Mouse (Mus musculus): ENCODE results near the gene Miga2. TPM values are rescaled to one million over a fixed set of nuclear protein-coding genes. Genes with fewer than 3 reads are reported as not detected.

Gene Miga2
- polyA plus RNA-seq, 1 experiment = 46.8 TPM

- Histone ChIP-seq H3K27me3 (replicated peaks; ENCODE audit: control insufficient read depth, insufficient read depth, low read length) (no peaks in the 10 kb centered on the region), H3K4me3 (ENCODE audit: insufficient read depth, low read depth, low read length) (no peak overlapping the region), H3K27ac (ENCODE audit: insufficient read depth, low read depth, low read length) (no peak overlapping the region), H3K36me3 (ENCODE audit: control insufficient read depth, insufficient read depth, low read length) (no peaks in the 10 kb centered on the region), H3K4me1 (ENCODE audit: control insufficient read depth, insufficient read depth, low read length) (no peaks in the 10 kb centered on the region; the same call in 1 of the 2 replicates)
- TF ChIP-seq POLR2A (IDR thresholded peaks at IDR 0.05; ENCODE audit: low read depth, low read length) (no peak), CTCF (conservative IDR thresholded peaks at IDR 0.05; ENCODE audit: insufficient read depth, insufficient read length, low read depth, low read length) (no peak)
- DNase-seq = no peak
- WGBS = 79% methylated on average over 2 of the region's 2 CpGs
These were observed 43.2 kb downstream of the Miga2 start for GRCm38 (mm10) chr2:30407221-30407620.

- Histone ChIP-seq H3K36me3 (ENCODE audit: control insufficient read depth, insufficient read depth, low read length) (no peaks in the 10 kb centered on the region), H3K27me3 (replicated peaks; ENCODE audit: control insufficient read depth, insufficient read depth, low read length) (no peaks in the 10 kb centered on the region), H3K4me3 (ENCODE audit: insufficient read depth, low read depth, low read length) (no peak overlapping the region), H3K4me1 (ENCODE audit: control insufficient read depth, insufficient read depth, low read length) (no peaks in the 10 kb centered on the region; the same call in 1 of the 2 replicates), H3K27ac (ENCODE audit: insufficient read depth, low read depth, low read length) (no peak overlapping the region)
- no peak for DNase-seq
- WGBS = 91% methylated on average over 10 of the region's 10 CpGs
- no peak for TF ChIP-seq CTCF (conservative IDR thresholded peaks at IDR 0.05; ENCODE audit: insufficient read depth, insufficient read length, low read depth, low read length)
- no peak for TF ChIP-seq POLR2A (IDR thresholded peaks at IDR 0.05; ENCODE audit: low read depth, low read length)
These were observed 43.7 kb downstream of the Miga2 start for GRCm38 (mm10) chr2:30407778-30408177.

- Histone ChIP-seq H3K4me3 (ENCODE audit: insufficient read depth, low read depth, low read length) (no peak overlapping the region), H3K4me1 (ENCODE audit: control insufficient read depth, insufficient read depth, low read length) (peaks cover under 1% of the 10 kb centered on the region; the same call in 1 of the 2 replicates), H3K36me3 (ENCODE audit: control insufficient read depth, insufficient read depth, low read length) (no peaks in the 10 kb centered on the region), H3K27me3 (replicated peaks; ENCODE audit: control insufficient read depth, insufficient read depth, low read length) (no peaks in the 10 kb centered on the region), H3K27ac (ENCODE audit: insufficient read depth, low read depth, low read length) (no peak overlapping the region)
- TF ChIP-seq POLR2A (IDR thresholded peaks at IDR 0.05; ENCODE audit: low read depth, low read length) (no peak), CTCF (conservative IDR thresholded peaks at IDR 0.05; ENCODE audit: insufficient read depth, insufficient read length, low read depth, low read length) (no peak)
- no peak for DNase-seq
- WGBS = 73% methylated on average over 8 of the region's 8 CpGs
These were observed 44.5 kb downstream of the Miga2 start for GRCm38 (mm10) chr2:30408452-30409100.

GRCm38 (mm10) chr2:30409454-30410176 lies 45.6 kb downstream of the Miga2 start:
- H3K27me3 ChIP-seq (replicated peaks; ENCODE audit: control insufficient read depth, insufficient read depth, low read length) = no peaks in the 10 kb centered on the region
- H3K4me3 ChIP-seq (ENCODE audit: insufficient read depth, low read depth, low read length) = no peak overlapping the region
- peaks cover 10% of the 10 kb centered on the region; the same call in 1 of the 2 replicates for H3K4me1 ChIP-seq (ENCODE audit: control insufficient read depth, insufficient read depth, low read length)
- TF ChIP-seq CTCF (conservative IDR thresholded peaks at IDR 0.05; ENCODE audit: insufficient read depth, insufficient read length, low read depth, low read length) (no peak), POLR2A (IDR thresholded peaks at IDR 0.05; ENCODE audit: low read depth, low read length) (no peak)
- 57% methylated on average over 5 of the region's 5 CpGs for WGBS
- peak overlapping the region; percentile 15; the same call in 1 of the 2 replicates for H3K27ac ChIP-seq (ENCODE audit: insufficient read depth, low read depth, low read length)
- peak; percentile 84 for DNase-seq
- no peaks in the 10 kb centered on the region for H3K36me3 ChIP-seq (ENCODE audit: control insufficient read depth, insufficient read depth, low read length)

GRCm38 (mm10) chr2:30413038-30413973 lies 49.3 kb downstream of the Miga2 start:
- 86% methylated on average over 16 of the region's 16 CpGs for WGBS
- no peak for DNase-seq
- H3K27me3 ChIP-seq (replicated peaks; ENCODE audit: control insufficient read depth, insufficient read depth, low read length) = no peaks in the 10 kb centered on the region
- TF ChIP-seq CTCF (conservative IDR thresholded peaks at IDR 0.05; ENCODE audit: insufficient read depth, insufficient read length, low read depth, low read length) = no peak
- TF ChIP-seq POLR2A (IDR thresholded peaks at IDR 0.05; ENCODE audit: low read depth, low read length) = no peak
- no peak overlapping the region for H3K4me3 ChIP-seq (ENCODE audit: insufficient read depth, low read depth, low read length)
- H3K36me3 ChIP-seq (ENCODE audit: control insufficient read depth, insufficient read depth, low read length) = no peaks in the 10 kb centered on the region
- no peak overlapping the region for H3K27ac ChIP-seq (ENCODE audit: insufficient read depth, low read depth, low read length)
- peaks cover 13% of the 10 kb centered on the region; the same call in 1 of the 2 replicates for H3K4me1 ChIP-seq (ENCODE audit: control insufficient read depth, insufficient read depth, low read length)

- Histone ChIP-seq H3K27ac (ENCODE audit: insufficient read depth, low read depth, low read length) (no peak overlapping the region), H3K36me3 (ENCODE audit: control insufficient read depth, insufficient read depth, low read length) (no peaks in the 10 kb centered on the region), H3K4me1 (ENCODE audit: control insufficient read depth, insufficient read depth, low read length) (peaks cover 18% of the 10 kb centered on the region; the same call in 1 of the 2 replicates), H3K4me3 (ENCODE audit: insufficient read depth, low read depth, low read length) (no peak overlapping the region), H3K27me3 (replicated peaks; ENCODE audit: control insufficient read depth, insufficient read depth, low read length) (no peaks in the 10 kb centered on the region)
- peak; percentile 39 for DNase-seq
- 64% methylated on average over 4 of the region's 4 CpGs for WGBS
- no peak for TF ChIP-seq POLR2A (IDR thresholded peaks at IDR 0.05; ENCODE audit: low read depth, low read length)
- TF ChIP-seq CTCF (conservative IDR thresholded peaks at IDR 0.05; ENCODE audit: insufficient read depth, insufficient read length, low read depth, low read length) = no peak
These were observed 50.1 kb downstream of the Miga2 start for GRCm38 (mm10) chr2:30414101-30414500.

Data from kidney, adult 2 months (tissue).